Mouse (Mus musculus): Measurements from ENCODE around the gene Bmi1. TPM values are rescaled to one million over a fixed set of nuclear protein-coding genes. Genes with fewer than 3 reads are reported as not detected.

The Bmi1 gene
- polyA plus RNA-seq (2012; rRNA removed), result 5.2 and 6.2 TPM in 2 replicates

DNA sequence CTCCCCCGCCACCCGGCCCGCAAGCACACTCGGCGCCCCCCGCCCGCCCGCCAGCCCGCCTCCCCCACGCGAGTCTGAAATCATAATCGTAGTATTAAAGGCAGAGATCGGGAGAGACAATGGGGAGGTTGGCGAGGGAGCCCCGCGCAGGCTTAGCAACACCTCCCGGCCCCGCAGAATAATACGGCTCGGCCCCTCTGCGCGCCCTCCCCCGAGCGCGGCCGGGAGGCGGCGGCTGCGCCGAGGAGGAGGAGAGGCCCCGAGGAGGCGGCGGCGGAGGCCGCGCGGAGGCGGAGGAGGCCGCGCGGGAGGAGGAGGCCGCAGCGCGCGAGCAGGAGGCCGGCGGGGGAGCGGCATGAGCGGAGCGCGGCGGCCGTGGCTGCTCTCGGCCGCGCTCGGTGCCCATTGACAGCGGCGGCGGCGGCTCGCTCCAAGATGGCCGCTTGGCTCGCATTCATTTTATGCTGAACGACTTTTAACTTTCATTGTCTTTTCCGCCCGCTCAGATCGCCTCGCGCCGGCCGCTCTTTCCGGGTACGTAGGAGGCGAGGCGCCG is at the start of gene Bmi1:
Gene Bmi1 (plus strand): TSS at position 83 of the 556 bp plus-strand sequence.
- no peak for DNase-seq (ENCODE audit: low read depth, low spot score)
- under 1% methylated on average over 73 of the region's 77 CpGs for WGBS

DNA sequence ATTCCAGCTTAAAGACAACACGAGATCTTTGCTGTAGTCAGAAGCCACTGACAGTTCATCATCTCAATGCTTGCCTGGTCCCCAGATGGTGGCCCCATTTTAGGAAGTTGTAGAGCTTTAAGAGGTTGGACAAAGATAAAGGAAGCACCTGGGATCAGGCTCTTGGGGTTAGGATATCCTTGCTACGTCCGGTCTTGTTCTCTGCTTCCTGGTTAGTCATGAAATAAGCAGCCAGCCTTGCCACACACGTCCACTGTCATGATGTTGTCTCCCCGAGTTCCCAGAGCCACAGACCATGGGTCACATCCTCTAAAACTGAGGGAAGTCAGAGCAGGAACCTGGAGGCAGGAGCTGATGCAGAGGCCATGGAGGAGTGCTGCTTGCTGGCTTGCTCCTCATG is 46.3 kb upstream of the Bmi1 start:
- DNase-seq (ENCODE audit: low read depth, low spot score), result no peak
- WGBS, result 60% methylated on average over 5 of the region's 5 CpGs

GRCm38 (mm10) chr2:18635052-18635451 is 41.8 kb upstream of the Bmi1 start:
- no peak for DNase-seq (ENCODE audit: low read depth, low spot score)
- WGBS, result 72% methylated on average over 8 of the region's 8 CpGs

DNA sequence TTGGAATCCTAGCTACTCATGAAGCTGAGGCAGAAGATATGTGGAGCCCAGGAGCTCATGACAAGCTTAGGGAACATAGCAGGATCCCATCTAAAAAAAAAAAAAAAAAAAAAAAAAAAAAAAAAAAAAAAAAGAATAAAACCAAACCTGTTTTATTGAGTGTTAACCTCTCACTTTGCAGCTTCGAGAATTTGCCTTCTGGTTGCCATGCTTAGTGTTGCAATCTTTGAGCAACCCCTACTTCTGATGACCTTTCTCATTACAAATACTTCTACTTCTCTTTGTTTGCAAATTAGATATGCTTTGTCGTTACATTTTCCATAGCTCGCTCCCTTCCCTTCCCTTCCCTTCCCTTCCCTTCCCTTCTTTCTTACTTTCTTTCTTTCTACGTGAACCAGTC is 28.3 kb upstream of the Bmi1 start:
- no peak for DNase-seq (ENCODE audit: low read depth, low spot score)
- 79% methylated on average over 4 of the region's 4 CpGs for WGBS

- no peak for DNase-seq (ENCODE audit: low read depth, low spot score)
- WGBS, result 64% methylated on average over 5 of the region's 5 CpGs
Observed at GRCm38 (mm10) chr2:18654821-18655220, 22.0 kb upstream of the Bmi1 start.

DNA sequence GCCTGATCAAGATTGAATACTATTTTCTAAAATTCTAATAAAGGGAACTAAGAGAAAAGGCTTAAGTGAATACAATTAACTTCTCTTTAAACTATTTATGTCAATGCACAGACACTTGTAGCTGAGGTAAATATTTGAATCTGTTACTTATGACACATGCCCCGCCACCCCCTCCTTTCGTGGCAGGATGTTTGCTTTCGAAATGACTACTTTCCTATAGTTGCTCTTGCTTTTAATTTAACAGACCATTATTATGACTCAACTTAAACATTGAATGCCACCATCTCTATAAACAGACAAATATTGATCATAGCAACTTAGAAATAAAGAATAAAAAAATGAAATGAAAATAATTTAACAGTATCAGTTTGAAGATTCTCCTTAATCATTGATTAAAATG is 12.8 kb upstream of the Bmi1 start:
- 49% methylated on average over 3 of the region's 3 CpGs for WGBS
- DNase-seq (ENCODE audit: low read depth, low spot score), result no peak

GRCm38 (mm10) chr2:18671041-18671440 is 5.8 kb upstream of the Bmi1 start:
- DNase-seq (ENCODE audit: low read depth, low spot score), result no peak
- 93% methylated on average over 6 of the region's 6 CpGs for WGBS

DNA sequence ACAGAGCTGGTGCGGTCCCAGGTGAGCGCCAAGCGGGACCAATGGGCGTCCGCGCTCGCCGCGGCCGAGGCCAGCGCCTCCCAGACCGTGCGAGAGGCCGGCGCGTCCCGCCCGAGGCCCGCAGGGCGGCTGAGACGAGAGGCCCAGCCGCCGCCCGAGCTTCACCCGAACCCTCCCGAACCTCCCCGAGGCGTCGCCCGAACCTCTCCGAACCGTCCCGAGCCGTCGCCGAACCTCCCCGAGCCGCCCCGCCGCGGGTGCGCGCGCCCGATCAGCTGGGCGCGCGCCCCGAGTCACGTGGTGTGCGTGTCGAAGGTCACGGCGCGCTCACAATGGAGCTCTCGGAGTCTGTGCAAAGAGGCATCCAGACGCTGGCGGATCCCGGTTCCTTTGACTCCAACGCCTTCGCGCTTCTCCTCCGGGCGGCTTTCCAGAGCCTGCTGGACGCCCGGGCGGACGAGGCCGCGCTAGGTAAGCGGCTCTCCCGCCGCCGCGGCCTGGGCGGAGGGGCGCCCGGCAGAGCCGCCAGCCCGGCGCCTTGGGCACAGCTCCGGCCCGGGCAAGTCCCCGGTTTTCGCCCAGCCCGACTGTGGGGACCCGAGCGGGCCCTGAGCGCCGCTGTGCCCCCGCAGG is 4.6 kb upstream of the Bmi1 start, which contains the start of gene Commd3:
Gene Commd3 (plus strand): TSS at position 252 of the 633 bp plus-strand sequence.
- WGBS, result under 1% methylated on average over 88 of the region's 91 CpGs

GRCm38 (mm10) chr2:18672766-18673164 is 4.1 kb upstream of the Bmi1 start:
- no peak for DNase-seq (ENCODE audit: low read depth, low spot score)
- under 1% methylated on average over 11 of the region's 11 CpGs for WGBS

More for the DNA sequence above, 4.6 kb upstream of the Bmi1 start, which contains the start of gene Commd3:
- DNase-seq (ENCODE audit: low read depth, low spot score), result no peak

- no peak for DNase-seq (ENCODE audit: low read depth, low spot score)
- 82% methylated on average over 4 of the region's 4 CpGs for WGBS
Observed at GRCm38 (mm10) chr2:18673766-18674165, 3.1 kb upstream of the Bmi1 start.

DNA sequence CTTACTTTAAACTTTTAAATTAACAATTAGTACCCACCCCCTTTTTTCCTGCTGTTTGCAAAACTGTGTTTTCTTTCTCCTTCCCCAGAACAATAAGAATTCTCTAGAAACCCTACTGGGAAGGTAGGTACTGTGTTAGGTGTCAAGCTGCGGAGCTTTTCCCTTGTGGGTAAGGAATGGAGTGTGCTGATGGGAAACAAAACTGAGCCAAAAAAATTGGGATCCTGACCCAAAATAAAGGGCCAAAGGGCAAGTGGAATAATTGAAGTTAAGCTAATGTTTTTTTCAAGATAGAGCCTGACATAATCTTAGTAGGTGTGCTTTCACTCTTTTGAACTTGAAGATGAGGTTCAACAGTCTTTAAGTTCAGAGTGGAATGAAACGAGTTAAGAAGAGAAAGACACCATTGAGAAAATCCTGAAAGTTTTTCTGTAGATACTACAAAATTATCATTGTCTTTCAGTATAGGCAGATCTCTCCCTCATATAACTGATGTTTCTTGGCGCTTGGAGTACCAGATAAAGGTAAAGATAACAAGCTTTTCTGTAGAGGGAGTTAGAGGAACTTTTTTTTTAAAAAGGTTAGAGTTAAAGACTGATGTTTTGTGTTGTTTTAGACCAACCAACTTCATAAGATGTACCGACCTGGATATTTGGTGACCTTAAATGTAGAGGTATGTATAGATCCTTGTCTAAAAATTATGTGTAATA is 2.5 kb upstream of the Bmi1 start:
- no peak for DNase-seq (ENCODE audit: low read depth, low spot score)

GRCm38 (mm10) chr2:18675681-18676456 is 949 bp upstream of the Bmi1 start:
- WGBS, result 24% methylated on average over 42 of the region's 42 CpGs
- DNase-seq (ENCODE audit: low read depth, low spot score), result no peak

More for the DNA sequence above, 2.5 kb upstream of the Bmi1 start:
- 91% methylated on average over 4 of the region's 4 CpGs for WGBS

GRCm38 (mm10) chr2:18676457-18676935 is 322 bp upstream of the Bmi1 start:
- DNase-seq (ENCODE audit: low read depth, low spot score), result no peak
- WGBS, result under 1% methylated on average over 40 of the region's 64 CpGs

- DNase-seq (ENCODE audit: low read depth, low spot score), result no peak
- 9% methylated on average over 55 of the region's 55 CpGs for WGBS
Observed at GRCm38 (mm10) chr2:18677631-18678471, 1.0 kb downstream of the Bmi1 start.

- DNase-seq (ENCODE audit: low read depth, low spot score), result no peak
- WGBS, result 94% methylated on average over 2 of the region's 2 CpGs
Observed at GRCm38 (mm10) chr2:18679701-18680100, 2.9 kb downstream of the Bmi1 start.

GRCm38 (mm10) chr2:18680501-18680900 is 3.7 kb downstream of the Bmi1 start:
- no peak for DNase-seq (ENCODE audit: low read depth, low spot score)
- WGBS, result 25% methylated on average over 4 of the region's 4 CpGs

DNA sequence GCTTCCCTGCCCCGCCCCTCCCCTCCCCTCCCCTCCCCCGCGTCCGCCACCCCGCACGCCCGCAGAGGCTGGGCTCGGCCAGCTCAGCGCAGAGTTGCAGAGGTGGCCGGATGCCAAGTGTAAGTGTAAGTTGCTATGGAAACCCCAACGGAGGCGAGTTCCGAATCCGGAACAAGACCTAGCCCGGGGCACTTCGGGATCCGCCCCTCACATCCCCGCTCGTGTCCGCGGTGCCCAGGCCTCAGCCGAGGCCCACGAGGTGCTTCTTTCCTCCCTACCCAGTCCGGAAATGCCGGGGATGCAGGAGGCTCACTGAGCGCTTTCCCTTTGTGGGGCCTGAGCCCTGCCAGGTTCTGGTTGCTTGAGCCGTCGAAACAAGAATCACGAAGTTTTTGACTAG is 4.1 kb downstream of the Bmi1 start:
- no peak for DNase-seq (ENCODE audit: low read depth, low spot score)
- 45% methylated on average over 29 of the region's 29 CpGs for WGBS

DNA sequence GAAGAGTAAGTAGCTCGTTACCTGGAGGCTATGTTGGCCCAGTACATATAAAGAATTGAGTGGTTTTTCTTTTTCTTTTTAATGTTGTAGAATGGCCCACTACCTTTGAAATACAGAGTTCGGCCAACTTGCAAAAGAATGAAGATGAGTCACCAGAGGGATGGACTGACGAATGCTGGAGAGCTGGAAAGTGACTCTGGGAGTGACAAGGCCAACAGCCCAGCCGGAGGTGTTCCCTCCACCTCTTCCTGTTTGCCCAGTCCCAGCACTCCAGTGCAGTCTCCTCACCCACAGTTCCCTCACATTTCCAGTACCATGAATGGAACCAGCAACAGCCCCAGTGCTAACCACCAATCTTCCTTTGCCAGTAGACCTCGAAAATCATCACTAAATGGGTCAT is 7.2 kb downstream of the Bmi1 start:
- 93% methylated on average over 5 of the region's 5 CpGs for WGBS
- DNase-seq (ENCODE audit: low read depth, low spot score), result no peak

DNA sequence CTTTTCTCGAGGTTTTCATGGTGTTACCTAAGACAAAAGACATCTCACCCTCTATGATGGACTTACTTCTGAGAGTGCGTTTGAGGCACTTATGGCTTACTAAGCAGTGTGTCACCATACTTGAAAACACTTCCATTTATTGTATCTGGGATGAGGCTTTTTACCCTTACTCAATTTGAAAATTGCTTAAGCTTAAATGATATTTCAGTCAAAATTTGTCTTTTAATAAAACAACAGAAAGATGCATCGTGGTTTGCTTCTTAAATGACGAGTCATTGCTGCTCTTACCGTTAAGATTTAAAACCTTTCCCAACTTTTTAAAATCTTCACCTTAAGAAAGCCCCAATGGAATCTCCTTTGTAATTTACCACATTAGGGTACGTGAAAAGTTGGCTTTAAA is 9.6 kb downstream of the Bmi1 start:
- no peak for DNase-seq (ENCODE audit: low read depth, low spot score)
- WGBS, result 92% methylated on average over 6 of the region's 6 CpGs

All from large intestine, adult 2 months (tissue).